ENCODE assay signal across 28 mouse cellular contexts in genomic region chr5:66834756-66835155, GRCm38 (mm10).
A peak's percentile ranks its signal among the peaks of the same experiment; 100 is the strongest.
DNase-seq lines count a peak whose midpoint lies in the region; ATAC-seq lines count a peak whose summit lies in the region.
"Had no signal": no experiment of that assay in that cellular context is flagged by ENCODE, and none has a peak within 500 bp of the region (broad histone marks: within the 10 kb centered on the region; RNA-seq: fewer than 3 reads in every experiment).

No protein-coding gene starts in this region.

- no peaks in the 10 kb centered on the region for H3K9me3 ChIP-seq in neural tube, embryonic 15.5 days (replicated peaks)
- H3K9me3 ChIP-seq in limb, embryonic 13.5 days, result no peaks in the 10 kb centered on the region
- H3K9me3 ChIP-seq: forebrain, embryonic 12.5 days; hindbrain, embryonic 10.5 days; intestine, embryonic 15.5 days; liver, embryonic 15.5 days; midbrain, embryonic 10.5 days had no signal

- no peaks in the 10 kb centered on the region for H3K4me1 ChIP-seq in neural tube, embryonic 15.5 days
- peaks cover 15% of the 10 kb centered on the region; the same call in 1 of the 2 replicates for H3K4me1 ChIP-seq in limb, embryonic 13.5 days
- H3K4me1 ChIP-seq: forebrain, embryonic 12.5 days; hindbrain, embryonic 10.5 days; intestine, embryonic 15.5 days; liver, embryonic 15.5 days; midbrain, embryonic 10.5 days had no signal

- peak; percentile 51 for DNase-seq in heart, adult 11 months
- DNase-seq in heart, postnatal 10 days, result no peak
- peak; percentile 35 for DNase-seq in neural tube, embryonic 10.5 days (ENCODE audit: extremely low spot score, low spot score)
- DNase-seq in right cerebral cortex, adult 2 months (ENCODE audit: low spot score in 2 of 2), result no peak
- no peak for DNase-seq in cerebellum, postnatal 36 days
- DNase-seq: cerebellum, adult 11 months; cerebellum, adult 9-11 months; gastrocnemius, postnatal 10 days; kidney, adult 8-10 months; kidney, postnatal 14 days; liver; thymus, adult 2 months; thymus, postnatal 4 days had no signal

- no peak overlapping the region for H3K9ac ChIP-seq in neural tube, embryonic 15.5 days (replicated peaks)
- no peak overlapping the region for H3K9ac ChIP-seq in limb, embryonic 13.5 days
- H3K9ac ChIP-seq: forebrain, embryonic 12.5 days; intestine, embryonic 15.5 days; liver, embryonic 15.5 days had no signal

- no peak overlapping the region for H3K4me3 ChIP-seq in neural tube, embryonic 15.5 days (replicated peaks)
- no peak overlapping the region for H3K4me3 ChIP-seq in limb, embryonic 13.5 days
- H3K4me3 ChIP-seq: erythroblast, embryonic 14.5 days; forebrain, embryonic 12.5 days; hindbrain, embryonic 10.5 days; intestine, embryonic 15.5 days; layer of hippocampus, adult 2 months; liver, embryonic 15.5 days; midbrain, embryonic 10.5 days; myocyte had no signal

- 77% methylated on average over 6 of the region's 6 CpGs for WGBS in neural tube, embryonic 15.5 days
- WGBS in limb, embryonic 13.5 days, result 25% methylated on average over 6 of the region's 6 CpGs

- intact Hi-C loops in heart, postnatal 10 days (cut with DNase I), result no loop called here

- no peak for ATAC-seq in neural tube, embryonic 15.5 days (ENCODE audit: low FRiP score)
- ATAC-seq in limb, embryonic 13.5 days (ENCODE audit: low FRiP score, low read depth), result peak; percentile 34; the same call in 1 of the 2 replicates
- ATAC-seq: CD4-positive, CD25-positive, alpha-beta regulatory T cell, adult 4 months; hindbrain, embryonic 16.5 days; intestine, embryonic 15.5 days; midbrain, embryonic 16.5 days had no signal

- no peaks in the 10 kb centered on the region for H3K27me3 ChIP-seq in neural tube, embryonic 15.5 days (replicated peaks)
- H3K27me3 ChIP-seq in limb, embryonic 13.5 days, result peaks cover 6% of the 10 kb centered on the region; the same call in 1 of the 2 replicates
- H3K27me3 ChIP-seq: forebrain, embryonic 12.5 days; intestine, embryonic 15.5 days; liver, embryonic 15.5 days had no signal

- H3K27ac ChIP-seq in neural tube, embryonic 15.5 days (replicated peaks), result no peak overlapping the region
- H3K27ac ChIP-seq in limb, embryonic 13.5 days, result no peak overlapping the region; the same call in 1 of the 2 replicates
- H3K27ac ChIP-seq: forebrain, embryonic 12.5 days; hindbrain, embryonic 10.5 days; intestine, embryonic 15.5 days; layer of hippocampus, adult 2 months; liver, embryonic 15.5 days; macrophage; midbrain, embryonic 10.5 days had no signal

- no peak overlapping the region for H3K4me2 ChIP-seq in neural tube, embryonic 15.5 days
- H3K4me2 ChIP-seq in limb, embryonic 13.5 days (replicated peaks), result no peak overlapping the region
- H3K4me2 ChIP-seq: forebrain, embryonic 12.5 days; heart, embryonic 11.5 days; intestine, embryonic 15.5 days; liver, embryonic 15.5 days had no signal

- no peaks in the 10 kb centered on the region for H3K36me3 ChIP-seq in neural tube, embryonic 15.5 days
- H3K36me3 ChIP-seq in limb, embryonic 13.5 days, result no peaks in the 10 kb centered on the region
- H3K36me3 ChIP-seq: forebrain, embryonic 12.5 days; hindbrain, embryonic 10.5 days; intestine, embryonic 15.5 days; liver, embryonic 15.5 days; midbrain, embryonic 10.5 days had no signal

Comparison
In these comparisons a context has a peak if more than half of its experiments do, and no peak if none do; other contexts are left out.
1. DNase-seq: peak in heart, adult 11 months (single experiment) and neural tube, embryonic 10.5 days (single experiment); none in heart, postnatal 10 days (0 of 2), right cerebral cortex, adult 2 months (0 of 2) and cerebellum, postnatal 36 days (0 of 2).